Mouse (Mus musculus) frontal cortex, postnatal 14 days (tissue): Measurements from ENCODE around the gene Olfr700.
"Not testable (repeated sequence)": the region's sequence is repeated elsewhere in the genome, so short reads cannot be mapped to it uniquely, and the experiment has no call there.

Experiments used
- DNase-seq, 2 experiments: peaks; one replicate each; pipeline ENCODE4 v3.0.0; 2022; ENCODE audit warnings: low spot score in 2 of 2

Olfr700 gene

DNA sequence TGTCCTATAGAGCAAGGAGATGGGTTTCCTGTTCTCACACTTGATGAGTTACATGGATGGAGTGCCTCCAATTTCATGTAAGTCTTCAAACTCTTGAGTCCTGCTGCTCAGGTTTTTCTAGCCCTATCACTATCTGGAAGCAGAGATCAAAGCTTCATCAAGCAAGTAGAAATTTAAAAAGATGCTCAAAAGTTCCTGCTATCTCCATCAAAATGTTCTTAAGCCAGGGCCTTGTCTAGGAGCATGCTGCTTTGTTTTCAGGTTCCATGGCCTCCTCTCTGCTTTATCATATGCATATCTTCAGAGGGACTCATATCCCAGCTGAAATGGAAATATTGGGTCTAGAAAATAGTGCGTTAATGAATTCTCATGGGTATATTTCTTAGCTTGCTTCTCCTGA is at the start of gene Olfr700:
TSS of gene Olfr700 (minus strand) at position 101 of the 400 bp plus-strand sequence.
- no peak for DNase-seq

- no peak for DNase-seq
Observed at GRCm38 (mm10) chr7:106843060-106843459, 34.4 kb upstream of the Olfr700 start, which contains the start of gene Olfr703. Gene Olfr703 (plus strand): TSS chr7:106843360.

- no peak for DNase-seq
Observed at GRCm38 (mm10) chr7:106833793-106834192, 25.2 kb upstream of the Olfr700 start, which contains the start of gene Olfr702. Gene Olfr702 (minus strand): TSS chr7:106833893.

GRCm38 (mm10) chr7:106818414-106818813 is 9.8 kb upstream of the Olfr700 start:
- no peak for DNase-seq

- no peak for DNase-seq
Observed at GRCm38 (mm10) chr7:106815775-106816174, 7.1 kb upstream of the Olfr700 start.

DNA sequence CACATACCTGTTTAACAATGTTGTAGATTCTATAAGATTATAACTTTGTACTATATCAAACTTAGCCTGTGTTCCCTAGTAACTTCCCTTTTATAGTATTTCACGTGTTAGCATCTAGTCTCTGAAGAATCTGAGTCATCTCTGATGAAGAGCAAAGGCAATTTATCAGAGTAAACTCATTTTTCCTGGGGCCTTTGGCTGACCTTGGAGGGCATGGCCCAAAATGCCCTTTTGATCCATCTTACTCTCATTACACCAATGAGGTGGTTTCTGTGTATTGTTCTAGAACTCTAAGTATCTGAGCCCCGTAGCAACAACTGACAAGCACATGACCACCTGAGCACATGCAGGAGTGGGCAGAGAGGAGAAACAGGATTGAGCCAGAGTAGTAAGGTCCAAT is 5.2 kb upstream of the Olfr700 start, which contains the start of gene Olfr701:
TSS of gene Olfr701 (plus strand) at position 301 of the 400 bp plus-strand sequence.
- DNase-seq: no peak

- DNase-seq: no peak
Observed at GRCm38 (mm10) chr7:106793098-106793497, 15.5 kb downstream of the Olfr700 start, which contains the start of gene Olfr699. Gene Olfr699 (minus strand): TSS chr7:106793198.

- DNase-seq: no peak
Observed at GRCm38 (mm10) chr7:106788330-106788729, 20.3 kb downstream of the Olfr700 start.

DNA sequence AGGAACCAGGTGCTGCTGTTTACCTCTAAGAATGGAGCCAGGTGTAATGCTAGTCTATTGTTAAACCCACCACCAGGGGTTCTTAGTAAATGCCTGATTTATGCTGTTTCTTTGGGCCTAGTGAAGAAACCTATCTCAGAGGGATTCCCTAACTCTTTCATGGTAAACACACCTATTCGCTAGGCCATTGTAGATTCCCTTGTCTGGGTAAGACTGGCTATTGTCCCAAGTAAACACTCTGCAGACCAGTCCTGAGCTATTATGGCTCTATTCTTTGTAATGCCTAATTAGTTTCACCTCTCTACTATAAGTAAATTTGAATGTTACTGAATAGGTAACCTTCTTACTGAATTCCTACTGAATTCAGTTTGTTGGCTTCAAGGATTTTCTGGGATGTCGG is 47.6 kb downstream of the Olfr700 start:
- DNase-seq: not testable (repeated sequence)

- DNase-seq: no peak
Observed at GRCm38 (mm10) chr7:106758800-106759199, 49.8 kb downstream of the Olfr700 start.
